Mouse (Mus musculus): Measurements from ENCODE around the gene Pabpn1l.
A peak's percentile ranks its signal among the peaks of the same experiment; 100 is the strongest.

Pabpn1l gene

DNA sequence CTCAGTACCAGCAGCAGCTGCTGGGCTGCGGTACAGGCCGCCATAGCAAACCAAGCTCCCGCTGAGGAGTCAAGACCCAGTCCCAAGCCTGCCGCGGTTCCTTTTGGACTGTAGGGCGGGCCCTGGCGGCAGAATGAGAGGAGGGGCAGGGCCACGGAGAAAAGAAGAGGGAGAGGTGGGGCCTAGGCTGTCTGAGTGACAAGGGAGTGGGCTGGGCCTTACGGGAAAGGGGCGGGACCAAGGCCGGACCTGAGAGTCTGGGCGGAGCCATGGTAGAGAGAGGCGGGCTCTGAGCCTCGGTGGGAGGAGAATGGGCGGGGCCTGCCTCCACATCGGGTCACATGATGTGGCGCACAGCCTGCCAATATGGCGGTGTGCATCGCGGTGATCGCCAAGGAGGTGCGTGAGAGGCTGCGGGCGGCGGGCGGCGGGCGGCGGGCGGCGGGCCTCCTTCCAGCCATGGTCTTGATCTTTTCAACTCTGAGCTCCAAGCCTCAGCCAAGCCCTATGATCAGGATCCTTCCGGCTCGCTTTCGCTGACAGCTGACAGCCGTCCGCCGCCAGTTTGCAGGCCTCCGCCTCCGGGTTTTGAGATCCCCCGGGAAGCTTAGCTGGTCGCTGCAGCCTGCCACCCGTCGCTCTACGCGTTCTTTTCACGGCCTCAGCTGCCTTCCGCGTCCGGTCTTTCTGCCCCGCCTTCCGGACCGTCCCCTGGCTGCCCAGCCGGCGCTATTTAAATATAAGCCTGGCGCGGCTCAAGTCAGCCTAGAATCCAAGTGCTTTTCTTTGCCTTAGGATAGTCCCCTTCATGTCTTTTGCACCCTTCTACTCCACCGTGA, 11.0 kb downstream of the Pabpn1l start, which contains the start of the genes Galns and Trappc2l:
Galns (minus strand) TSS at position 169 of the 839 bp plus-strand sequence.
Trappc2l (plus strand) TSS at position 346 of the 839 bp plus-strand sequence.
- peak; percentile 96 to 98 for DNase-seq

DNA sequence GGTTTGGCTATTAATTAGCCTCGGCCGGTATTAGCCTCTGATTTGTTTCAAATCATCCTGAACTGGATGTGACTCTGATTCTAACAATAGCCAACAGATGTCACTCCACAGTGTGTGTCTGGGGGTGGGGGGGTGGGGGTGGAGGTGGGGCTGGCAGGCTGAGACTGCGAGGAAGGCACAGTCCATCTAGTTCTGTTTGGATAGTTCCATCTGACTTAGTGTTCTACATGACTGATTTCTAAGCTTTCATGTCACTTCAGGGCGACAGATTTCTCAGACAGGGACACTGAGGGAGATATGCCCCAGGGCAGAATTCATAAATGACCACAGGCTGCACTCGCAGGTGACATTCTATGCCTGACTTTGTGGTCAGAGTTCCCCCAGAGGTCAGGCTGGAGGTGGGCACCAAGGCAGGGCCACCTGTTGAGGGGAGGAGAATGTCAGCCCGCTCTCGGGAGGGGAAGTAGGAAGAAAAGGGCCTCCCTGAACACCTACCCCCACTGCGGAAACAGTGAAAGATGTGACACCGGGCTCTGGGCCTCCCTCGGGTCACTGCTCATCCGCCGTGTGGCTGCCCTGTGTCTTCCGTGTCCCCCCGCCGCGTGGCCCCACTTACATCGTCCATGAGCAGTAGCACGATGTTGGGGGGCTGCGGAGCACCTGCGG, 11.8 kb downstream of the Pabpn1l start:
- peak; percentile 66 to 68 for DNase-seq

DNA sequence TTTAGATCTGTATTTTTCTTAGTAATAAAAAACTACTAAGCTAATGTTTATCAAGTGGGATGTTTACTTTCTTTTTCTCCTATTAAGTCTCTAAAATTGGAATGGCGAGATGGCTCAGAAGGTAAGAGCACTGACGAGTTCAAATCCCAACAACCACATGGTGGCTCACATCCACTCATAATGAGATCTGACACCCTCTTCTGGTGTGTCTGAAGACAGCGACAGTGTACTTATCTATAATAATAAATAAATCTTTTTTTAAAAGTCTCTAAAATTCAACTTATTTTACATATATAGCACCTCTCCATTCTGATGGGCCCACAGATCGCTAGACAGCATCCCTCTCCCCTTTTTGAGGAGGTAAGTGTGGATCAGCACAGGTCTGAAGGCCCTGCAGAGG, 12.3 kb downstream of the Pabpn1l start:
- no peak for DNase-seq

DNA sequence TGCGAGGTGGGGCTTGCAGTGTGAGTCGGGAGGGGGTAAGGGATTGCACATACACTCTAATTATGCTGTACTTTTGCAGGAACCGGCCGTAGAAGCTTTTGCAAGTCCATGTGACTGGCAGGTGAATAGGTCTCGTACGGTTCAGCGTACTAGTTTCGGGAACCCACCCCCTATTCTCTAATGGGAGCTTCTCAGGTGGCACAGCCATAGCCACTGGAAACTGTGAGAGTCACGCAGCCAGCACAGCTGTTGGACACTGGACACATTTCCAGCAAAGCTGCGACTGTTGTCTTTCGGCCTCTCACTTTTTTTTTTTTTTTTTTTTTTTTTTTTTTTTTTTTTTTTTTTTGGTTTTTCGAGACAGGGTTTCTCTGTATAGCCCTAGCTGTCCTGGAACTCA, 15.7 kb downstream of the Pabpn1l start:
- DNase-seq: no peak

DNA sequence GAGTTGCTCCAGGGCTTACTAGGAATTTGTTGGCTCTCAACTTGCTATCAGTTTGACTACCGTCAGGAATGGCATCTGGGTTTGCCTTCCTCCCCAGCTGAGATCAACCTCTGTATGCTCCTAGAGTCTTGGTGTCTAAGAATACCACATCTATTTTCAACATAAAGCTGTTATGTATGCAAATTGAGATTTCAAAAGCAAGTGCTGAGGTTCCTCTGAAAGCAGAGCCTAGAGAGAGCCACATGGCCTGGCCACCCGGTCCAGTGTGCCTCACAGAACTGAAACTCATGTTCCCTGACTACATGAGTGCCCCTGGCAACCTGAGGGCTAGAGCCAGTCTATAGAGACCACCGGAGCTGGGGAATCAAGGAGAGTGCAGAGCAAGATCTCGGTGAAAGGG, 17.2 kb downstream of the Pabpn1l start:
- peak; percentile 26 to 33 for DNase-seq

DNA sequence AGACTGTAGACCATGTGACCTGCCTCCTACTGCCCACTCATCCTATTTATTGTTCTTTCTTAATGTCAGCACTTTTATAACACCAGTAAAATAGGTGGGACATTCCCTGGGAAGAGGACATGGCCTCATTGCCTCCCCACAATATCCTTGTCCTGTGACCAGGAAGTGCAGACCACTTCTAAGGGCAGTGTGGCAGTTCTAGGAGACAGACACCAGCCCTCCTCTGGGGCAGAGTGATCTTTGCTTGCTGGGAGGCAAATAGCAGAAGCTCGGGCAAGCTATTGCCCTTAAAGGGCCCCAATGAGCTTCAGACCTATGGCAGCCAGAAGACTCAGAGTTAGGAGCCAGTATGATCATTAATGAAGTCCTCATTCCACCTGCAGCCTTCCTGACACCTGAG, 17.9 kb downstream of the Pabpn1l start:
- DNase-seq: no peak

DNA sequence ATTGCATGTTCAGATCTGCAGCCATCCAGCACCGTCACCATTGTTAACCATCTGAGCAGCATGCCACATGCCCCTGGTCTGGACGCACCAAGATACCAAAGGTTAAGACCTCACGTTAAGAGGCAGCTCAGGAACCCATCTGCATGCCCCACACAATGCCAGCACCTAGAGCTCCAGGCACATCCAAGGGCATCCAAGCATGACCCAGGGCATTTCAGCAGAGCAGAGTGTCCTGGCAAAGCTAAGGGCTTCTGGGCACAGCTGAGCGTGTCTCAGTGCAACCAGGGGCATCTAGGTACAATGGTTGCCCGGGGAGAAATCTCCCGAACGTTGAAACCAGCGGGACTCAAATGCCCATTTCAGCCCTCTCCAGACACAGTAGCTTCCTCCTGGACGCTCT, 21.9 kb downstream of the Pabpn1l start:
- no peak for DNase-seq

DNA sequence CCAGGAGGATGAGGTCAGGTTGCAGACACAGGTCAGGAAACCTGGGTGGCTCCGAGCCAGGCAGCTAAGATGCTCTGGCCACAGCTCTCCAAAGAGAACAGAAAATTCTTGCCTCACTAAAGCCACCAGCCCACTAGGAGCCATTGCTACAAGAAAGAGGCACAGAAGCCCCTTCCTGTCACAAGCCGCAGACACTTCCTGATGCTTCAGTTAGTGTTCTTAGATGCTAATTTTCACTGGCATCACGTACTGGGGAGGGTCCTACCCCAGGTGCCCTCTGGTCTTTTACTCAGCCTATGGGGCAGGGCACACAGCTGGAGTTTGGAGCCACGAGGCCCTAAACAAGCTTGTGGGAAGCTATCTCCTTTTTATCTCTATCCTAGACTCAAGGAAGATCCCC, 26.5 kb downstream of the Pabpn1l start:
- no peak for DNase-seq

DNA sequence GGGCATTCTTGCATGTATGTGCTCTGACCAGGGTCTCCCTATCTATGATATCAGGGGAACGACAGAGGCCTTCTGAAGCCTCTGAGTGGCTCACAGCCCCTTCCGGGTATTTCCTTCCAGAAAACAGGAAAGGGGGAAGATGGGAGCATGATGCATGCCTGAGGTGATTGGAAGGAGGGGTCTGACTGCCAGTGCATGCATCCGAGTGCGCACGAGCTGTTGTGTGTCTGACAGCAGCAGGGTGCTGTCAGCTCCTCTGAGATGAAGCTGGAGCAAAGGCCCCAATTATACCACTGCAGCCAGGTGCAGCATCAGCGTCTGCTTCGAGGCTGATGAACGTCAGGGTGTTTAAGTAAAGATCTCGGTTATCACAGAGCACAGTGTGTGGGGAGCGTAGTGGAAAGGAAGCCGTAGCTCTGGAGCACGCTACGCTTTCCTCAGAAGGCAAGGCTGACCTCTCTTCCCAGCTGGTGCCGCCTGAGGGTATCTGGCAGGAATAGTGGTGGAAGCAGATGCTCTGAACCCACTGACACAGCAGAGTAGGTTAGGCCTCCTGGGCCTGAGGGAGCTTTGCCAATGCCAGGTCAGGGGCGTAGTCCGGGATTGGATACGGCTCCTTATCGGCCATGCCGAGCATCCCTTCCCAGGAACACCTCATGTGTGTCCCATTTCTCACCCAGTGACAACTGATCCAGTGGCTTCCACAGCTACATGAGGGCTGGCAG, 28.6 kb downstream of the Pabpn1l start:
- no peak for DNase-seq

DNA sequence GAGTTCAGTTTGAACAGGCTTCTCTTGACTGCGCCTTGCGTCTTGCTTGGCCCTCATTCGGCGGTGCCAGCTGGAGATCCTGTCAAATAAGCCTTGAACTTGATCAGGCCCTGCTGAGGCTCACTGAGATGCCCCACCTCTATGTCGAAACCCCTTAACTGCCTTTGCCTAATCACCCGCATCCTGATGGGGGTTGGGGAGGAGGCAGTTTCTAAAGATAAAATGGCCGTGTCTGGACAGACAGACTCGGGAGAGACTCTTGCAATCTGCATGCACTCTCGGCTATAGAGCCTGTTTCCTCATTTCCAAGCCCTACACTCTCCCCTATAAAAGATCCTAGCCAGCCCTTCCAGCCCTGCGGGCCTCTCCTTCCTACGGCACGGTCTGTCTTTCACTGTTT, 29.3 kb downstream of the Pabpn1l start:
- no peak for DNase-seq

DNA sequence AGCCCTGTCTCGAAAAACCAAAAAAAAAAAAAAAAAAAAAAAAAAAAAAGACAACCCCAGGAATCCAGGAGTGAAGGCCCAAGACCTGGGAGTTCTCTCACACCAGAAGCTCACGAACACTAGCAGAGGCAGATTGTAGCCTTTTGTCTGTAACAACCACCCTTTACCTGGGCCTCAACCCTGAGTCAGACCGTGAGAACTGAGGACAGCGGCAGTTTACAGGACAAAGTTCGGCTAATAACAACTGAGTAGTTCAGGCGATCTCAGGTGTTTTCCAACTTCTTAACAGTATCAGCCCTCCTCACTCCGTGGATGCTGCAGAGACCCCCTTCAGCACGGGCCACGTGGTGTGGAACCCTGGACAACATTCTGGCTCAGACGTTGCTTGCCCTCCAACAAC, 35.8 kb downstream of the Pabpn1l start:
- no peak for DNase-seq

DNA sequence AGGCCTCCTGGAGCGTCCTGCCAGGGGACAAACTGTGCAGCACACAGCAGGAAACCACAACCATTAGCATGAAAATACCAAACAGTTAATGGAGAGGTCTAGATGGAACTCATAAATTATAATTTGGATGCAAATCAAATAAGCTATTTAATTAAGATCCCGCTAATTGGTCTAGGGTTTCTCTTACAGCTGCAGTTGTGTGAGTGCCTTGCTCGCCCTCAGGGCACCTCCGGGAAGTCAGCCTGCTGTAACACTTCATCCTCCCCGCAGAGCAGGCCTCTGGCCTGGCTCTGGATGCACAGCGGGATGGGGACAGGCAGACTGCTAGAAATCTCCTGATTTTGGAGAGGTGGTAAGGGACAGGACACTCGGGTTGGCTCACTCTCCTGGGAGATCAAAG, 36.4 kb downstream of the Pabpn1l start:
- no peak for DNase-seq

DNA sequence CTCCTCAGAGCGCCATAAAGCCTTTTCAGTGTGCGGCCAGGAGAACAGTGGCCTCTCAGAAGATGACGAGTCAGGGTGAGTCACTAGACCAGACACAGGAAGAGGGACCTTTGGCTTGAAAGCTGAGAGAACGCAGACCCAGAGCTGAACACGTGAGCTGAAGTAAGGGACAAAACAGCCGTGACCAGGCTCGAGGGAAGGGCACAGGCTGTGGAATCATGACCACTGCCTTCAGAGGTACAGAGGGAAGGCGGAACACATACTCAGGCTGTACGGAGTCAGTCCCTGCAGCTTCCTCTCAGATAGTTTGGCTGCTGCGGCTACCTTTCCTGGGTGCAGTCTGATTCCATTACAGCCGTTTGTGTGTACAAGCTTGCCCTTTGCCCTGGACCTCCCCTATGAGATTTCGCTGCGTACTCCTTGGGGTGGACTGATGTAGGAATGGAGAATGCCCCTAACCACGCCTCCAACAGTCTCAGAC, 37.1 kb downstream of the Pabpn1l start:
- no peak for DNase-seq

DNA sequence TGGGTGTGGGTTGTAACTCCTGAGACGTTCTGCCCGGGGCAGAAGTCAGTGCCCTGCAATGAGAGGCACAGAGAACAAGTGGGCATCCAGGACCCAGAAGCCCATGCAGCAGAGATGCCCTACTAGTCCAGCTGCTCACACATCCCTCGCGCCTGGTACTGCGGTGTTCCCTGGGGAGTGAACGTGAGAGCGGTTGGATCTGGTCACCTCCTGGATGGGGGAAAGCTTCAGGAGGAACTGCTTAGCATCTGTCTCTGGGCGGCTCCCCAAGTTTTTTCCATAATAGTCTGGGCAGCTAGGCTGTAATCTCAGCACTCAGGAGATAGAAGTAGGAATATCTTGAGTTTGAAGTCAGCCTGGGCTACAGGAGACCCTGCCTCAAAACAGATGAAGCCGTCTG, 37.6 kb downstream of the Pabpn1l start:
- DNase-seq: no peak

DNA sequence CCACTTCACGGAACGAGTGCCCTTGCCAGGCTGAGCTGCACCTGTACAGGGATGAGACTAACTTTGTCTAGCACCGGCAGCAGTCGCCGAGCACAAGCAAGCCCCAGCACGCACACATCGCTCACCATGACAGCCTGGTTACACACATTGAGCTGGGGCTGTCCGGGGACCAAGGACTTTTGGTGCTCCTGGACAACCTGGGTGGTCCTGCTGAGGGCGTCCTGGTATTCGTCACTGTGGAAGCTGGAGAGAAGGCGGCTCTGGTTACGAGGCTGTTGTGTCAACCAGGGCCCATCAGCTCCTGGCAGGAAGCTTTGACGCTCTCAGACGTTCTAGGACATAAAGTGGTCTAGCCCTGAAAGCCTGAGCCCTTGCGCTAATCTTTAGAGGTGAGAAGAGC, 41.6 kb downstream of the Pabpn1l start:
- no peak for DNase-seq

DNA sequence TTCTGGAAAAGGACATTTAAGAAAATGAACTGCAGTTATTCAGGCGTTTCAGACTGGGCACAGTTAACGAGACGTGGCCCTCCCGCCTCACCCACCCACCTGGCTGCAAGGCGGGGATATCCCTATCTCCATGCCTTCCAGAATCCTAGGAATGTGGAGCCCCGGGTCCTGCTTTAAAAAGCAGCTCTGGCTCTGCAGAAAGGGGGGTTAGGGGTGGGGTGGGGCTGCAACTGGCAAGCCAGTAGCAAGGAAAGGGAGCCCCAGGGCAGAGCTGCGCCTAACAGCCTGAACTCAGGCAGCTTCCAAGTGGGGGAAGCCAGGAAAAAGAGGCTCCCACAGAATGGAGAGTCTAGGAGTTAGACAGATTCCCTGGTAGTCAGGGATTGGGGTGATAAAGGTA, 43.3 kb downstream of the Pabpn1l start:
- DNase-seq: no peak

DNA sequence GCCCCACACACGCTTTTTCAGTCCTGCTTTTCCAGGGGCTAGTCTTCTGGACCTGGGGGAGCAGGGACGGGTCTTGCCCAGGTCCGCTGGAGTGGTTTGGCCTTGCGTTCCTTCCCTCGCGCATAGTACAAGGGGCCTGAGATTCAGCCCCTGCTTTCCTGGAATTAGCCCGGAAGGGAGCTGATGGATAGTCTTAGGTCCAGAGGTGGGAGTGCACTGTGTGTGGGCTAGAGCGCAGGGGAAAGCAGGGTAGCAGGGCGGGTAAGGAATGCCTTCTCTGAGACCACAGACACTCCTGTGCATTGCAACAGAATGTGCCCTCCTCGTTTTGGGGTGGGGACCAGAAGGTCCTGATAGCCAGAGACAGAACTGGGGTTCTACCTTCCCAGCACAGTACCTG, 45.4 kb downstream of the Pabpn1l start:
- DNase-seq: no peak

DNA sequence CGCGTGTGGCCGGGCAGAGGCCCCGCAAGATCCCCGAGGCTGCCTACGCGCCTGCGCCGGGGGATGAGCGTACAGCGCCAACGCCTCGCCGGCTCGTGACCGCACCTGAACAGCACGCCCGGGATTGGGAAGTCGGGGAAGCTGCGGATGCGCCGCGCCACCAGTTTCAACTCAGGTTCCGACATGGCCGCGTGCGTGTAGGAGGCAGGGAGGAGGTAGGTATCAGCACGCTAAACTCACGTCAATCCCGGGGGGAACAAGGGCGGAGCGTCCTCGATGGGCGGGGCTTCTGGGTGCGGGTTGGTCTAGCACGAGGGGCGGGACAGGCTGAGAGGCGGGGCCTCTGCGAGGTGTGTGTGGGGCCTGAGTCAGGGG, 45.9 kb downstream of the Pabpn1l start, which contains the start of gene Aprt:
Aprt (minus strand) TSS at position 262 of the 375 bp plus-strand sequence.
- peak; percentile 99 to 100 for DNase-seq

DNA sequence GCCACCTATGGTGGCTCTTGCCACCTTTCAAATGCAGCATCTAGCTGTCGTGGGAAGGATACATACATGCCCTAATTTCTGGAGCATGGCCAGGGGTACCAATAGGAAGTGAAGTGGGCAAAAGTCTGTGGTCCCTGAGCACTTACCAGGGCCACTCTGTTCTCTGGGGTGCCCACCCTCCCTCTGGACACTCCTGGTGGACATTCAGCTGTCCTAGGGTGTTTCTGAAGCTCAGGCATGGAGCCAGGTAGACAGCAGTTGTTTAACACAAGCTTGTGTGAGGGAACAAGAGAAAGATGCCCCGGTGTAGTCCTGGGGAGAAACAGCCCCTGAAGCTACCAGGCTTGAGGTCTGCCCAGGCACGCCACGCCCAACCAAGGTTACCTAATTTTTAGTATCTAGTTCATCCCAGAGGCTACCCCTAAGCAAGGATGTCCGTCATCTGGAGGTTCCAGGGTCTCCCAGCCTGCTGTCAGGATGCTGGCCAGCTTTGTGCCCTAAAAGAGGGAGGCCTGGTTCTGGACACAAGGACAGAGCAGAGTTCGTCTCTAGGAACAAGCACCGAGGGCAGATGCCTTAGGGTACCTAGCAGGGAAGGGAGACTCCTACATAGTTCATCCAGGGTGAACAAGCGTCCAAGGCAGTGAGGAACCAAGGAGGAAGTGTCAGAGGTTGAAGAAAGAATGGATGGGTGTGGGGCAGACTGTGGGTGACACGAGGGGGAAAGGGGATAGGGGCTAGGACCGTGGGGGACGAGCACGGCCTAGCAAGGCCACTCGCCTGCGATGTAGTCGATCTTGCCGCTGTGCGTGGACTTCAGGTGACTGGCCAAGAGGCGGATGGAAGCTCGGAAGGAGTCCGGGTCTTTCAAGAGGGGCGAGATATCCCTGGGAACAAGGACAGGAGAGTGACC, 46.5 kb downstream of the Pabpn1l start:
- peak; percentile 8 to 9 for DNase-seq

DNA sequence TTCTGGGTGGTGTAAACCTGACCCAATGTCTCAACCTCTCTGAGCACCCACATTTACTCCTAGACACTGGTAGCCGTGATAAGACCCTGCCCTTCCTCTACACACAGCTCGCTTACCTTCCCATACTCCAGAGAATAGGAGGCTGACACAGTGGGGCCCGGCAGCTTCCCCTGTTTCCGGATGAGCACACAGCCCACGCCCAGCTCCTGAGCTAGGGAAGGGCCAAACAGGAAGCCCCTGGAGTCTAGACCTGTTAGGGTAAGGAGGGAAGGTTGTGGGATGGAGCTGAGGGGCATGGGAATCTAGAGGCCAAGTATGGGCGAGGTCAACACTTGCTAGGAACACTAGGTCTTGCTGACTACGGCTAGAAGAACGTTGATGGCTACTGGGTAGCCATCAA, 47.3 kb downstream of the Pabpn1l start:
- no peak for DNase-seq

DNA sequence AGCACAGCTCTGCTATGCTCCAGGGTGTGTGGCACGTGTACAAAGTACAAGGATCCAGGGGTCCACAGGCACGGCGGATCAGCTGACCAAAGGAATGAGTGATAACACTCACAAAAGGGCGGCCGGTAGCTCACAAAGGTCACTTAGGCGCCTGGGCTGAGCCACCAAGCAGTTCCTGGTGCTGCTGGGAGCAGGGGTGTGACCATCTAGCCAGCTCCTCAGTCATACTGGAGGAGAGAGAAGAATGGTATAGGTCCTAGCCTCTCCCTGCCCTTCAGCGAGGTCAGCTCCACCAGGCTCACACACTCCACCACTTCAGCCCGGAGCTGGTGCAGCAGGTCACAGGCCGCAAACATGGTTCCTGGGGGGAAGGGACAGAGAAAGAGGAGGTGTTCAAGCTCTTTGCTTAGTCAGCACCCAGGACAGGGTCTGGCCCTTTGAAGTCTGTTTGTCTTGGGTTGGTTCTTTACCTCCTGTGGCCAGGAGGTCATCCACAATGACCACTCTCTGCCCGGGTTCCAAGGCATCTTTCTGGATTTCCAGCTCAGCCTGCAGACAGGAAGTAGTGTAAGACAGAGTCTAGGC, 47.8 kb downstream of the Pabpn1l start:
- no peak for DNase-seq

DNA sequence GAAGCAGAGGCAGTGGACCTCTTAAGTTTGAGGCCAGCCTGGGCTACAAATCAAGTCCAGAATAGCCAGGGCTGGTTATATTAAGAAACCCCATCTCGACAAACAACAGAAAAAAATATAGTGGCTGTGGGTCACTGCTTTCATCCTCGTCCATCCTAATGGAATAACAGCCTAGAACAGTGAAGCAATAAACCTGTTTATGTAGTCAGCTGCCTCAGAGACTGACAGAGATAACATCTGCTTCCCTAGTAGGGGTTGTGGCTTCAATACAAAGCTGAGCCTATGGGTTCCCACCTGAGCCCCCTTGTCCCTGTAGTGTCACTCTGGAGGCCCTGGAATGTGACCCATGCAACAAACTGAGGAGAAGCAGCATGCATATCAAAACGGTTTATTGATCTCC, 48.3 kb downstream of the Pabpn1l start:
- DNase-seq: no peak

Data from B cell, adult 2 months (primary cell).